Mouse (Mus musculus) kidney, adult 2 months (tissue): ENCODE measurements around the gene H2afy. TPM values are rescaled to one million over a fixed set of nuclear protein-coding genes. Genes with fewer than 3 reads are reported as not detected.

Experiments used
- DNase-seq: peaks from one replicate; pipeline ENCODE4 v3.0.0; 2021
- H3K27ac ChIP-seq: fragments of 200-500 bp; 2 replicates; pipeline ENCODE4 v1.5.1; 2012; ENCODE audit warnings: low read depth, low read length, control low read depth, inconsistent platforms; ENCODE audit not compliant: insufficient read depth
- H3K27me3 ChIP-seq: fragments of 200-500 bp; replicated peaks from 2 replicates; pipeline ENCODE4 v1.6.1; 2012; ENCODE audit warnings: mild to moderate bottlenecking, moderate library complexity, low read length, inconsistent platforms; ENCODE audit not compliant: control insufficient read depth, insufficient read depth
- H3K36me3 ChIP-seq: fragments of 200-500 bp; 2 replicates; pipeline ENCODE4 v1.6.1; 2012; ENCODE audit warnings: mild to moderate bottlenecking, moderate library complexity, low read length, inconsistent platforms; ENCODE audit not compliant: control insufficient read depth, insufficient read depth
- H3K4me1 ChIP-seq: fragments of 200-500 bp; 2 replicates; pipeline ENCODE4 v1.6.1; 2011; ENCODE audit warnings: low read length; ENCODE audit not compliant: control insufficient read depth, insufficient read depth
- H3K4me3 ChIP-seq: fragments of 200-500 bp; 2 replicates; pipeline ENCODE4 v1.5.1; 2011; ENCODE audit warnings: mild to moderate bottlenecking, low read depth, low read length, control low read depth; ENCODE audit not compliant: insufficient read depth
- CTCF ChIP-seq: fragments of 200-500 bp; conservative IDR thresholded peaks from 2 replicates; pipeline ENCODE4 v1.5.1; 2011; ENCODE audit warnings: low read depth, mild to moderate bottlenecking, control low read depth, low read length, moderate library complexity, mixed read lengths; ENCODE audit not compliant: insufficient read depth, insufficient read length
- POLR2A ChIP-seq: fragments of 200-500 bp; IDR thresholded peaks from one replicate; pipeline ENCODE4 v1.6.1; 2011; ENCODE audit warnings: low read depth, low read length, control low read depth
- WGBS: fragments of 180-500 bp; shearing (Covaris S2); methylation state at CpG from one replicate; pipeline ENCODE4 v1.1.7; 2018; 5-methylcytosine and 5-hydroxymethylcytosine counted together
- polyA plus RNA-seq: library from polyadenylated mRNA; depleted of rRNA; stranded (reverse); fragments of >200 nt; gene quantifications from 2 replicates; pipeline ENCODE4 v1.2.3, GENCODE M21; 2012

The H2afy gene
- polyA plus RNA-seq, 1 experiment: 89.3 TPM

DNA sequence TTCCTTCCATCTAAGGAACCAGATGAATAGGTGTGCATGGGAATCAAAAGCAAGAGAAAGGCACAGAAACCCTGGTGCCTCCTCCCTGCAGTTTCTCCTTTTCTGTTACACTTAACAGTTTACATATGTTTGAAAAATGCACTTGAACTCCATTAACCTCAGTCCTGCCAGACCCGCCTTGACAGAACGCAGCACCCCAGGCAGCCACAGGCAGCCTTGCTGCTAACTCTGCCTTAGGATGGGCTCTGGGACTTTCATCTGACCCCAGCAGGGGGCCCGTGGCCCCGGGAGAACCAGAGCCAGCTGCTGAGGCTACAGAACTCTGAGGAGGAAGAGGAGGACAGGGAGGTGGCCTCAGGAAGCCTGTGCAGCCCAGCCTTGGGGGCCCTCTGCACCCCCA lies 23.7 kb downstream of the H2afy start:
- DNase-seq: no peak
- peaks cover 10% of the 10 kb centered on the region for H3K4me1 ChIP-seq
- H3K4me3 ChIP-seq: no peak overlapping the region
- no peak overlapping the region for H3K27ac ChIP-seq
- WGBS: 49% methylated on average over 4 of the region's 4 CpGs
- H3K27me3 ChIP-seq: no peaks in the 10 kb centered on the region
- no peaks in the 10 kb centered on the region for H3K36me3 ChIP-seq
- TF ChIP-seq CTCF (no peak), POLR2A (no peak)

DNA sequence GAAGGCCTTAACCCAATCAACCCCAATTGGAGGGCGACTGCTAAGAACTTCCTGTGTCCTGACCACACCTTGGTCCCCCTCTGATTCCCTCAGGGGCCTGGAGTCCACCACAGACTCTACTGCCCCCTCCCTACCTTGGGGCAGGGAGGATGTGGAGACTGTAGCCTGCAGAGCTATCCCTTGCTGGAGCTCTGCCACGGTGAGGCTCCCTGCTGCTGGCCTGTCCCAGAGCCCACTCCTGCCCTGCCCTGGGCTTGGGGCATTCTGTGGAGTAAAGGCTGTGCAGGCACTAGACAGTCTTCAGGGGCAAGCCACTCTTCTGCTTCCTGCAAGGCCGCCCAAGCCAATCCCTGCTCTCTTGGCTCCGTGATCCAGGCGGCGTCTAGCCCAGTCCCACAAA lies 24.6 kb downstream of the H2afy start:
- Histone ChIP-seq H3K36me3 (no peaks in the 10 kb centered on the region), H3K4me1 (peaks cover 10% of the 10 kb centered on the region), H3K27ac (no peak overlapping the region), H3K27me3 (no peaks in the 10 kb centered on the region), H3K4me3 (no peak overlapping the region)
- TF ChIP-seq POLR2A (no peak), CTCF (no peak)
- no peak for DNase-seq
- WGBS: 74% methylated on average over 6 of the region's 6 CpGs

DNA sequence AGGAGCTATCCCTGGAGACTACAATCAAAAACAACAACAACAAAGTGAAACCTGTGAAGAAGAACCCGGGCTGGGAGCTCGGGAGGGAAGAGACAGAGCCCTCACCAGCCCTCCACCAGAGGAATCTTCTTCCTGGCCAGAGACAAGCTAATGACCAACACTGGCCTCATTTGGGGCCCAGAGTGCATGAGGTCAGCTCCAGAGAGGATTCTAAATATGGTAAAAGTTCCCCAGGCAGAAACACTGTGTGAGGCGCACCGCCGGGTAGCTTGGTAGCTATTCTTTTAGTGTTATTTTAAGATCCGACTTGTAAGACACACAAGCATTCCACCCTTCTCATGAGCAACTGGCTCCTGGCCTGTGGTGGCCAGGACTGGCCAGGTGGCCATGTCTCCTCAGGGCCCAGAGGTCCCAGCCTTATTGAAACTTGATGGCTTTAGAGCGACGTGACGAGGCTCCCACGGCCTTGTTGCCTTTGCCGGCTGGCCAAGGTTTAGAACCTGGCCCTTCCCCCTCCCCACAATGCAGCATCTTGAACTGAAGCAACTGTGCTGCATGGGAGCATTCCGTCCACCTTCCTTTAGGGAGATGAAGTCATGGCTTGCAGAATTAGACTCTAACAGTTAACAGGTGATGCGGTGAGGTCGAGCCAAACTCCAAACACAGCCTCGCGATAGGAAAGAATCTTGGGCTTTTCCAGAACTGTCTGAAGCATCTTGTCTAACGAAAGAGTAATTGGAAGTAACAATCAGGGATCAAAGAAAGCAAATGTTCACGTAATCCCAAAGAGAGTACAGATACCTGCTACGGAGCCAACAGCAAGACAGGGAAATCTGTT lies 25.2 kb downstream of the H2afy start:
- WGBS: 70% methylated on average over 19 of the region's 19 CpGs
- H3K27me3 ChIP-seq: no peaks in the 10 kb centered on the region
- no peak overlapping the region for H3K27ac ChIP-seq
- TF ChIP-seq POLR2A (no peak), CTCF (no peak)
- peaks cover 11% of the 10 kb centered on the region for H3K4me1 ChIP-seq
- no peak for DNase-seq
- no peak overlapping the region for H3K4me3 ChIP-seq
- no peaks in the 10 kb centered on the region for H3K36me3 ChIP-seq

DNA sequence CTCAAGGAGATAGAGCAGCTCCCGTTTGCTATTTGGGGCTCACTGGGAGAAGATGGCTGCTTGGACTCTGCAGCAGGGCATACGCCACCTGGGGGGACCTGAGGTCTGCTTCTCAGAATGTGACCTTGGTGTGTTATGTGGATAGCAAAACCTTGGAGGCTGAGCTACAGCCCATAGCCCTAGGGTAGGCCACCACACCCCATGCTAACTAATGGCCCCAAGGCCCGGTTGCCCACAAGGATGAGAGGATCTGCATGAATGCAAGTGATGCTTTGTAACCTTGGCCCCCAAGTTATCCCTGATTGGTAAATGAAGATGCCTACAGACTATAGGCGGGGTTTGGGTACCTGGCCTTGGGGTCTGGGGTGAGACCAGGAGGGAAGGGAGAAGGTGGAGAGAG lies 26.5 kb downstream of the H2afy start:
- Histone ChIP-seq H3K36me3 (no peaks in the 10 kb centered on the region), H3K4me1 (peaks cover 16% of the 10 kb centered on the region), H3K4me3 (no peak overlapping the region), H3K27ac (no peak overlapping the region), H3K27me3 (no peaks in the 10 kb centered on the region)
- DNase-seq: no peak
- TF ChIP-seq CTCF (no peak), POLR2A (no peak)
- 67% methylated on average over 4 of the region's 4 CpGs for WGBS

DNA sequence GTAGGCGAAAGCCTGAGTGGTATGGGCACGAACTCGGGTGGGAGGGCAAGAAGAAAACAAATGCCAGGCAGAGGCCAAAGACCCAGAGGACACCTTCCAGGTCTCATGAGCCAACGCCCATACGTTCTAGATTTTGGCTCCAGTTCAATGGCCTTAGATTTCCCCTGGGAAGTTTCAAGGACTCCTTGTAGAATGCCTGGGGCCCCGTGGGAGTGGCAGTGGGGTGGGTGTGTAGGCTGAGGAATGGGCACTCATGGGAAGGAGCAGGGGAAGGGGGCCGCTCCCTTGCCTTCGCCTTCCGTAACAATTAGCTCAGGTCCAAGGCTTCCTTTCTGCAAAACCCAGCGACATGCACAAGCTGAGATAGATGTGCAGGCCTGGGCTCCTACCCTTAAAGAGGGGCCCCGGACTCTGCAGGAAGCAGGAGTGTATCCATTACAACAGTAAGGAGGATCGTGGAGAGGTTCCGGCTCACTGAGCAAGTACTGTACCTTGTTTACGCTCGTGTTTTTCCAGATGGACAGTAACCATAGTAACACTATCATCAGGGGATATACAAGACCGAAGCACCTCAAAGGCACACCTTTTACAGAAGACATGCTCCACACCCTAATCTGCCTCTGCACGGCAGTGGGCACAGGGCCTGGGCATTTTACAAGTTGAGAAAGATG lies 27.2 kb downstream of the H2afy start:
- Histone ChIP-seq H3K4me3 (no peak overlapping the region), H3K27ac (no peak overlapping the region), H3K36me3 (no peaks in the 10 kb centered on the region), H3K27me3 (no peaks in the 10 kb centered on the region), H3K4me1 (peaks cover 16% of the 10 kb centered on the region)
- WGBS: 50% methylated on average over 17 of the region's 17 CpGs
- DNase-seq: no peak
- TF ChIP-seq POLR2A: no peak
- TF ChIP-seq CTCF: no peak

DNA sequence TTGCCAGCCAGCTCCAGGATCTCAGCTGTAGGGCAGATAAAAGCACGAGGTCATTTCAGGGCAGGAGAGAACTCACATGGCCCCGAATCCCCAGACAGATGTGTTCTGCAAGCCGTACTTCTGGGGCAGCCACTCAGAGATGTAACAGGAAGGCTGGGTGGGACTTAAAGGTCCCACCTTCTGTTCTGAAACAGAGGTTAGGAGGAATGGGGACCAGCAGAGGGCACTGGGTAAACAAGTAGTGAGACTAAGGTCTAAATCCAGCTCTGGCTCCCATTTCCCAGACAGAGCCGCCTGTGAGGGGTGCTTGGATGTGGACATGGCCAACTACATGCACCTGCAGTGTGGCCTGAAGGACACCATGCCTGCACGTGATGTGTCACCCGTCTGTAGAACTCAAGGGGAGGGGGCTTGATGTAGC lies 31.2 kb downstream of the H2afy start:
- 65% methylated on average over 6 of the region's 6 CpGs for WGBS
- no peak for DNase-seq
- TF ChIP-seq POLR2A: no peak
- no peak for TF ChIP-seq CTCF
- Histone ChIP-seq H3K4me3 (no peak overlapping the region), H3K4me1 (peaks cover 12% of the 10 kb centered on the region), H3K36me3 (no peaks in the 10 kb centered on the region), H3K27ac (no peak overlapping the region), H3K27me3 (no peaks in the 10 kb centered on the region)

DNA sequence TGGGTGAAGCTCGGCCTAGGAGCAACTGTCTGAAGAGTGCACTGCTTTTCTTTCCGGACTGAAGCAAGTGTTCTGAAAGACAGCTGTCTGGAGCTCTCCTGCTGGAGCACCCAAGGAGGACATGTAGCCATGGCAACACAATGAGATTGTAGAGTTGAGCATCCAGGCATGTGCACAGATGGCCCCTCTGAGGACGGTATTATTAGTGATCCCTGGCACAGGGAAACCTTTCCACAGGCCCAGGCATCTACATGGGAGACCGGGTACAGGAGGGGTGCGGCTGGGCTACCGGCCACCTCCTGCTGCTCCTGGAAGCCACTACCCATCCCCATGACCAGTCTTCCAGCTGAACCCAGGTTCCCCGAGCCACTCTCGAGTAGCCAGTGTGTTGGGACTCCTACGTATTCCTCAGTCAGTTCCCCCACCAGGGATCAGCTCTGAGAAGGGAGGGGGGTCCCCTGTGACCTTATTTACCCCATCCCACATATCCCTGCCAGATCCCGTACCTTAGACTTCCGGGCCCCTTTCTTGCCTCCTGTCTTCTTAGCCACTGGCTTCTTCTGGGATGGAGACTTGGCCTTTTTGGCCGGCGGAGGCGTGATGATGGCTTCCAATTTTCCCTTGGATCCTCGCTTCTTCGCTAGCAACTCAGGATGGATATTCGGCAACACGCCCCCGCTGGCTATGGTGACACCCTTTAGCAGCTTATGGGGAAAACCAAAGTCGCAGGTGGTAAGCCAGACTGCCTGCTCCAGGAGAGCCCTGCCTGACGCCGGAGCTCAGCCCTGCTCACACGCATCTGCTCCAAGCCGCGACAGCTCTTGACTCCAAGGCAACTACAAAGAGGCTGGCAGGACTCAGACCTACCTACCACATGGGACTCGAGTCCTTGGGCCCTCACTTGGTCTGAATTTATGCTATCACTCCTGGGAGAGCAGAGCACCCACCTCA lies 32.1 kb downstream of the H2afy start:
- Histone ChIP-seq H3K36me3 (no peaks in the 10 kb centered on the region), H3K27ac (no peak overlapping the region), H3K4me3 (no peak overlapping the region), H3K27me3 (no peaks in the 10 kb centered on the region), H3K4me1 (peaks cover 6% of the 10 kb centered on the region)
- TF ChIP-seq CTCF (no peak), POLR2A (no peak)
- 93% methylated on average over 26 of the region's 26 CpGs for WGBS
- no peak for DNase-seq
